Mouse (Mus musculus) spleen, embryonic (tissue): Measurements from ENCODE around the gene Plekha5.

Experiments used
- CTCF ChIA-PET: fragments of 350-600 bp; sonication (Branson Sonifier 250); formaldehyde crosslinking; loops from one replicate; lab custom pipeline; 2022; lab: Charles Lee

The Plekha5 gene

DNA sequence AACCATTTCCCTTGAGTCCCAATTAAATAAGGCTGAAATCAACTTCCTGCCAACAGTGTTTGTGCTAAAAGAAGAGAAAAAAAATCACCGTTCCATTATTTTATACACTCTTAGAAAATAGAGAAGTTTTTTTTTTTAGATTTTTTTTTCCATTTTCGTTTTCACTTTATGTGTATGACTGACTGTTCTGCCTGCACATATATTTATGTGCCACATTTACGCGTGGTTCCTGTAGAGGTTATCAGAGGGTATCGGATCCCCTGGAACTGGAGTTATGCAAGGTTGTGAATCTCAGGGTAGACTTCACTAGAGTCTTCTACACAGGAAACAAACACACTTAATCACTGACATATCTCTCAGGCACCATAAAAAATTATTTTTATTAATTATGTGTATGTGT, 186.3 kb downstream of the Plekha5 start:
- CTCF ChIA-PET: interaction anchor here (0.6 kb wide), 1 partner anchor 224 kb away, joined by 3 read pairs; no protein-coding TSS in a partner anchor

DNA sequence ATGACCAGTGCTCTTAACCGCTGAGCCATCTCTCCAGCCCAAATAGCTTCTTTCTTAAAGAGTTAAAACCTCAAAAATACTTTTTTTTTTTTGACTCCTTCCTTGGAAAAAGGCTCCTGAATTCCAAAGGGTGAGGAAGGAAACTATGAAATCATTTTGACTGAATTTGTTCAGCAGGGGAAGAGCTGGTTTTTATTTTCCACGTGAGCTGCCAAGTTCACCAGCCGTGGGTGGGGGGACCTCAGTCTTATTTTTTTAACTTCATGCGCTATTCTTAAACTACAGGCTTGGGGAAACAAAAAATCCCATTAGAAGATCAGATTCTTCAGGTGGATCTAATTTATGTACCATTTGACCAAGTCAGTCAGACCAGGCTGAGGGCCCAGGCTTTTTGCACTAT, 187.4 kb downstream of the Plekha5 start:
- CTCF ChIA-PET: interaction anchor here (0.6 to 0.7 kb wide), 2 partner anchors 26 to 101 kb away, joined by 3 to 5 read pairs; no protein-coding TSS in a partner anchor

DNA sequence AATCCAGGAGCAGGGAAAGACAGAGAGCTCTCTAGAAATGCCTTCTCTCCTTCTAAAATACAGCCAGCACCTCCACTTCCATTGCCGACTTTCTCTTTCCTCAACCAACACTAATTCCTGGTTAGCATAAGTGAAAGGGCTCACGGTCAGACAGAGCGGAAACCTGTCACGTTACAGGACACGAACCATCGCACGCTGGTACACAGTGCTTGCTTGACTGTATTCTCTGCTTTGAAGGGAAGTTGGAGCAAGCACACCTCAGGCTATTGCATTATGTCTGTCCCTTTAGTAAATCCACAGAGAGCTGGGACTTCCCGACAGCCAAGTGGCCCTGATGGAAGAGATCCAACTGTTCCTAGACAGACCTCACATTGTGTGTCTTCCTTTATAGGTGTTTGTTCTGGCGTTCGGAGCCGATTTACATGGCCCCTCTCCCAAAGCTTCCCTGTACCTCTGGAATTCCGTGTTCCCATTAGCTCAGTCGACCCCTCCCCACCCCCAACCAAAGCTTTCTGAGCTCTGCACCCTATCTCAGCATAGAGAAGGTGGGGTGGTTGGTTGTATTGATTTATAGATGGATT, 188.1 kb downstream of the Plekha5 start:
- CTCF ChIA-PET: interaction anchor here (0.7 kb wide), 1 partner anchor 25 kb away, joined by 5 read pairs; no protein-coding TSS in a partner anchor

DNA sequence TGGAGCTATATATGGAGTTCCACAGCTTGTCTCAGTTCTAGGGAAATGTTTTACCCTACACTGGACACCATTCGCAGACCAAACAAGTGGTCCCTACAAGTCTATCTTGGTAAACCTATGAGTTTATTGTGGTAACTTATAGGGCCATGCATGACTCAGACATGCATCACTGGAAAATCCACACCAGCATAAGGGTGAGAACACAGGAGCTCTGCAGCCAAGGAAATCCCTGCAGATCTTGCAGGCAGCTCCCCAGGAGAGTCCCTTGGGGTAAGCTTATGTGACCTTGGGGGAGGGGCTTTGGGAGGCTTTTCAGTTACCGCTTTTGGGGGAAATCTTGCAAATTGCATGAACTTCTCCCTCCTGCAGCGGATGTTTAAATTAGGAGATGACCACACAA, 190.0 kb downstream of the Plekha5 start:
- CTCF ChIA-PET: interaction anchor here (0.6 to 0.7 kb wide), 2 partner anchors 8 to 1761 kb away, joined by 4 read pairs; no protein-coding TSS in a partner anchor

DNA sequence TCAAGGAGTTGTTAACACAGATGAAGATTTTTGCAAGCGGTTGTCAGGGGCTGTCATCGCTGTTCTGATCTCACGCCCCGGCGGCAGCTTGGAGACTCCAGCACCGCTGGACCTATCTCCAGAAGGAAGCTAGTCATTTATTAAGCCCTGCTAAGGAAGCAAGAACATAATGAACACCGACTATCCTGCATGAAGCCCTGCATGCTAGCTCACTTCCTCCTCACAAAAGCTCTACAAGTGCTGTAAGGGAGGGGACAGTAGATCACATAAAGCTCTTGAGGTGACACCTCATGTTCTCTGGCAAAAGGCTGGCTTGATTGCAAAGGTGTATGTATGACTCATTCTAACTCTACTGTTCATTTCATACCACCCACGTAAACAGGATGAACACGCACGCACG, 190.9 kb downstream of the Plekha5 start:
- CTCF ChIA-PET: no interaction called here

DNA sequence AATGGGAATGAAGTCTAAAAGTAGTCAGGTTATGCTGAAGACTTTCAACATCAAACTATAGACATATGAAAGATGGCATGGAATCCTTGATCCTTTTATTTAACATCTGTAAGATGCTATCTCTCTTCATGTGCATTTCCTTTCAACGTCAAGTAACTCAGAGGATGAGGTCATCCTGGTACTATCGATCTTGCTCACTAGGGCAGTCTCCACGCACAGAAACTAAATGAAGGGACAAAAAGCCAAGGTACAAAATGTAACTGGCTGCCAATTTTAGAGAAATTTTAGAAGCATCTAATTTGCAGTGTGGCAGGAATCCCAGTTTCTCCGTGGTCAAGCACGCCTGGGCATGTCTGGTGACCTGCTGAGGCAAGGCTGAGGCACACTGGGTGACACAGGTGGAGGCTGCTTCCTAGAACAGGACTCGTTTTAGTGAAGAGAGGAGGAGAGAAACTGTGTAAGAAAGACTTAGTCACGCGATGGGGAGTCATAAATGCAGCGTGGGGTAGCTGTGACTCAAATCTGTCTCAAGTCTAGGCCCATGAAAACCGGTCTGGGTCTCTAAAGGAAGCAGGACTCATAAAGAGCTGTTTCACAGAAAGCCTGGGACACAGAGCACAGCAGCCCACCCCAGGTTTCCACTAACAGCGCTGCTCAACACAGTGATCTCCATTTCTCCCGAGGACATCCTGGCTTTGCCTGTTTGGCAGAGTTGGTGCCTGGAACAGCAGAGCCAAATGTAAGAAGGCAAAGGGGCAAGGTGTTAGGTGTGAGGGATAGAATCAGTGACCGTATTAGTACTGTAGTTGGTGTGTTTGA, 196.9 kb downstream of the Plekha5 start:
- CTCF ChIA-PET: no interaction called here

DNA sequence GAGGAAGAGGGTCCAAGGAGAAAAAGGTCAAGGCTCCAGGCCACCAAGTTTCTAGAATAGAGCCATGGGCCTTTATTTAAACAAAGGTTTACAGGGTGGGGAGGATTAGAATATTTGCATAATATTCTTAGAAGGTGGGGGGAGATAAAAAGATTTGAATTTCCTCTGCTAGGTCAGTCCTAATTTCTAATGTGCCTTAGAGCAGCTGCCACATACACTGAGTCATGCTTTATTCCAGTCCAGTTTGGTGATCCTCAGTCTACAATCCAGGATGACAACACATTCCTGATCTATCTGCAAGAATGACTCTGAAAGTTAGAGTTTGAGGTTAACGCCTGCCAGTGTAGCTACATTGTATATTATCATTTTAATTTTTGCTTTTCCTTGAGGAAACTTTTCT, 197.8 kb downstream of the Plekha5 start:
- CTCF ChIA-PET: interaction anchor here (0.6 to 0.7 kb wide), 2 partner anchors 8 to 153 kb away, joined by 4 to 6 read pairs; no protein-coding TSS in a partner anchor

DNA sequence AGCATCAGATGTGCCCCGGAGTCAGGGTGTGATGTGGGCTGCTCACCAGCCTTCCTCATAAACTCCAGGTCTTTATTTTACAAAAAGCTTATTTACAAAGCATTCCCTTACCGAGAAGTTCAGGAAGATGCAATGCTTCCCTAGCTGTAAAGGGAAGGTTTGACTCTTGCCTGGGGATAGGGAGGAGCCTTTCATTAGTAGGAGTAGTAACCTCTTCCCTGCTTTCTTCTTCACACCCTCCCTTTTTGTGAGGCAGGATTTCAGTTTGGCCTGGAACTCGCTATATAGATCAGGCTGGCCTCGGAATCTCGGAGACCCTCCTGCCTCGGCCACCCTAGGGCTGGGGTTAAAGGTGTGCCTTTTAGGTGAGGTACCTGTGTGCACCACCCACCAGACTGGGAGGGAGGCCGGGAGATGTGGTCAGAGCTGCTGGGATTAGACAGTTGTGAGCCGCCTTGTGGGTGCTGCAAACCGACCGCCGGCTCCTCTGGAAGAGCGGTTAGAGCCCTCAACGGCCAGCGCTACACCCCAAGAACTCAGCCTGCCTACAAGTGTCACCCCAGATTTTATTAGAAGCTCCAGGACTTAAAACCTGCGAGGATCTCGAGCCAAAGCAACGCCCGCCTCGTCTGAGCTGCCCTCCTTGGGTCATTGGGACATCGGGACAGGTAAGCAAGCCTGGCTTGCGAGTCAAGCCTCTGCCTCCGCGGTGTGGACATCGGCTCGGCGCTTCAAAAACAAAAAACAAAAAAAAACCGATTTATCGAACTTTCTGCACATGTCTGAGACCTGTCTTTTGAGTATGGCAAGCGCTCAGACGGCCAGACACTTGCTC, 198.8 kb downstream of the Plekha5 start, which contains the start of gene Aebp2:
TSS of gene Aebp2 (plus strand) at position 273 of the 835 bp plus-strand sequence.
- CTCF ChIA-PET: interaction anchor here (0.6 kb wide), 1 partner anchor 9 kb away, joined by 4 read pairs; no protein-coding TSS in a partner anchor

DNA sequence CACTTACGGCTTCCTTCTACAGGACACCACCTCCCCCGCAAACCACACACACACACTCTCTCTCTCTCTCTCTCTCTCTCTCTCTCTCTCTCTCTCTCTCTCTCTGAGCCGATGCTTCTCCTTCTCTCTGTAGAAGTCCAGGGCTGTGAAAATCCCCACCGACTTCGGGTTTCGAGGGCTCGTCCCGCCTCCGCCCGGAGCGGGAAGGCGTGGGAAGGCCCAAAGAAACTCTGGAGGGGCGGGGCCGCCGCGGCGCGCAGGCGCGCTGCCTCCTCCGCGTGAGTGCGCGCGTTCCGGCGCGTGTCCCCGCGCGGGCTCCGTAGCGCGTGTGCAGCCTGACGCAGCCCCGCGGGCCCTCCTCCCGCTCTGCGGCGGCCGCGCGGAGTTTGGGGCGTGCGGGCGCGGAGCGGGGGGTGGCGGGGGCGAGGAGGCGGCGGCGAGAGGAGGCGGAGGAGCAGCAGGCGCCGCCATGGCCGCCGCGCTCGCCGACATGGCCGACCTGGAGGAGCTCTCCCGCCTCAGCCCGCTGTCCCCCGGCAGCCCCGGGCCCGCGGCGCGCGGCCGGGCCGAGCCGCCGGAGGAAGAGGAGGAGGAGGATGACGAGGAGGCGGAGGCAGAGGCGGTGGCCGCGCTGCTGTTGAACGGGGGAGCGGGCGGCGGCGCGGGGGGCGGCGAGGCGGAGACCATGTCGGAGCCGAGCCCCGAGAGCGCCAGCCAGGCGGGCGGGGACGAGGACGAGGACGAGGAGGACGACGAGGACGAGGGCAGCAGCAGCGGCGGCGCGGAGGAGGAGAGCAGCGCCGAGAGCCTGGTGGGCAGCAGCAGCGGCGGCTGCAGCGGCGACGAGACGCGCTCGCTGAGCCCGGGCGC, 199.6 kb downstream of the Plekha5 start:
- CTCF ChIA-PET: no interaction called here

DNA sequence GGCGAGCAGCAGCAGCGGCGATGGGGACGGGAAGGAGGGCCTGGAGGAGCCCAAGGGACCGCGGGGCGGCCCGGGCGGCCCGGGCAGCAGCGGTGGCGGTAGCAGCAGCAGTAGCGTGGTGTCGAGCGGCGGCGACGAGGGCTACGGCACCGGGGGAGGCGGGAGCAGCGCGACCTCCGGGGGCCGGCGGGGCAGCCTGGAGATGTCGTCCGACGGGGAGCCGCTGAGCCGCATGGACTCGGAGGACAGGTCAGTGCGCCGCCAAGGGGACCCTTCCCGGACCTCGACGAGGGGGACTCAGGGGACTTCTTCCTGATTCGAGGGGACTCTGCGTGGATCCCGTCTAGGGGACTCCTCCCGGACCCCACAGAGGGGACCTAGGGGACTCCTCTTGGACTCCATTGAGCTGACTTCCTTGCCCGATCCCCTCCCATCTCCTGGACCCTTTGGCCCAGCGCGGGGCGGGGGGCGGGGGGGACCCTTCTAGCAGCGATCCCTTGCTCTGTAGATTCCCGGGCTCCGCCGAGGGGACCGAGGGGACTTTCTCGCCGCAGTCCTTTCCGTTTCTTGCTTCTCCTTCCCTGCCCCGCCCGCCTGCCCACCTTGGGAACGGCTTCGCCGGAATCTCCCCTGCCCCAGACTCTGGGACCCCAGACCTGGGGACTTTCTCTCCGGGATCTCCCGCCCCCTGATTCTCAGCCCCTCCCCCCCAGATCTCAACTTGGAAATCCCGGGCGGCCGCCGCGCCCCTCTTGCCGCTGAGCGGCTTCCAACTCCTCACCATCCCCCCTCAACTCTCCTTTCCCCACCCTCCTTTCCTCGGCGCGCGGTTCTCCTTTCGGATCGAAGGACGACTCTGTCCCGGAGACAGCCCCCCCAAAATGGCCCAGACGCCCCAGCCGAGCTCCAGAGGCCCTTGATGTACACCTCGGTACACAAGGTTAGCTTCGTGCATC, 200.5 kb downstream of the Plekha5 start:
- CTCF ChIA-PET: interaction anchor here (0.5 kb wide), 1 partner anchor 1761 kb away, joined by 5 read pairs; no protein-coding TSS in a partner anchor

DNA sequence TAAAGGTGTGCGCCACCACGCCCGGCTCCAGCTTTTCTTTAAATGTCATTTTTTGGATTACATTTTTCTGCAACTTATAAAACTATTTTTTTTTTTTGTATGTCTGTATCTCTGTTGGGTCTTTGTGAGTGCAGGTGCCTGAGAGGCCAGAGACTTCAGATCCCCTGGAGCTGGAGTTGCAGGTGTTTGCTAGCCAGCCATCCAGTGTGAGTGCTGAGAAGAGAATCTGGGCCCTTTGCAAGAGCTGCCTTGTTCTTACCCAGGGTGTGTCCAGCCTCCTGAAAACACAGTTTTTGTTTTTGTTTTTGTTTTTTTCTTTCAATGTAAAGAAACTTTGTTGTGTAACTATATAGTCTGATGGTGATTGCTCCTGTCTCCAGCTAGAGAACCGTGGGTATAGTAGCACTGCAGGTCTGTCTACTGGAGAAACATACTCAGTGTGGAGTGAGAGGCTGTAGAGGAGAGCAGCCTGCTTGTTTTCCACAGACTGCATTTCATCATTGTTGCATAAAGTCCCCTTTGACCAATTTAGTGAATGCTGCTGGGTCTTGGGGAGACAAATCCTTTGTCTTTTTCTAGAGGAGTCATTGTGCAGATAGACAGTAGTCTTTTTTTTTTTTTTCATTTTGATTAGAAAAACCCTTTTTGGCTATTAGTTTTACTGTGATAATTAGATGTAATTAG, 205.5 kb downstream of the Plekha5 start:
- CTCF ChIA-PET: no interaction called here

DNA sequence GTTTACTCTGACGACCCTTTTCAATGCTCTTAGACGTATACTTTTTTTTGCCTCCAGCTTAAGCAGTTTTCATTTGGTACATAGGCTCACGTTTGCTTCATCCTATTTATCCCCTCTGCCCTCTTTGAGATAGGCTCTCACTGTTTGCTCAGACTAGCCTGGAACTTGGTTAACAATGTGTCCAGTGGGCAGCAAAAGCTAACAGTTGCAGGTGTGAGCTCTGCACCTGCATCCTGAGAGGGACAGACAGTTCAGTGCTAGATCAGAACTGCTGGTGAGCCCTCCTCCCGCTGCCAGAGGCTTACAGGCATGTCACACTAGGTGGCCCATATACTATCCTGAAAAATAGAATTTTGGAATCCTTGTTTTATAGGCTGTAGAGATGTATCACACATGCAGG, 206.5 kb downstream of the Plekha5 start:
- CTCF ChIA-PET: no interaction called here

DNA sequence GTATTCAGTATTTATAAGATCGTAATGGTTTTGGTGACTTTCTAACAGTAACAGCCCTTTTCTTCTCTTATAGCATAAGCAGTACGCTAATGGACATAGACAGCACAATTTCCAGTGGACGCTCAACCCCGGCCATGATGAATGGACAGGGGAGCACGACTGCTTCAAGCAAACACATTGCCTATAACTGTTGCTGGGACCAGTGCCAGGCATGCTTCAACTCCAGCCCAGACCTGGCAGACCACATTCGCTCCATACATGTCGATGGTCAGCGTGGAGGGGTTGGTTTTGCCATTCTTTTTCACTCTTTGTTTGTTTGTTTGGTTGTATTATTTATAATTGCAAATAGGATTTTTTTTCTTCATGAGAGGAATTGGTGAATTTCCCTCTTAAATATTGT, 209.8 kb downstream of the Plekha5 start:
- CTCF ChIA-PET: no interaction called here

DNA sequence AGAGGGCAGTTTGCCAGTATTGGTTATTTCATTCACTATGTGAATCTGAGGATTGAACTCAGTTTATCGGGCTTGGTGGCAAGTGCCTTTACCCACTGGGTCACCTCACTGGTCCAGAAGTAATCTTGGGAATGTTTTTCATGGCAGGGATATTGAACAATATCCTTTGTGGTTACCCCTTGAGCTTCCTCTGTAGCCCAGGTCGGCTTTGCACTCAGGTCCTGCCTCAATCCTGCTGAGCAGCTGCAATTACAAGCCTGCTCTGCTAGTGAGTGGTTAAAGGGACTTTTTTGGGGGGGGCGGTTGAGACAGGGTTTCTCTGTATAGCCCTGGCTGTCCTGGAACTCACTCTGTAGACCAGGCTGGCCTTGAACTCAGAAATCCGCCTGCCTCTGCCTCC, 212.4 kb downstream of the Plekha5 start:
- CTCF ChIA-PET: no interaction called here

DNA sequence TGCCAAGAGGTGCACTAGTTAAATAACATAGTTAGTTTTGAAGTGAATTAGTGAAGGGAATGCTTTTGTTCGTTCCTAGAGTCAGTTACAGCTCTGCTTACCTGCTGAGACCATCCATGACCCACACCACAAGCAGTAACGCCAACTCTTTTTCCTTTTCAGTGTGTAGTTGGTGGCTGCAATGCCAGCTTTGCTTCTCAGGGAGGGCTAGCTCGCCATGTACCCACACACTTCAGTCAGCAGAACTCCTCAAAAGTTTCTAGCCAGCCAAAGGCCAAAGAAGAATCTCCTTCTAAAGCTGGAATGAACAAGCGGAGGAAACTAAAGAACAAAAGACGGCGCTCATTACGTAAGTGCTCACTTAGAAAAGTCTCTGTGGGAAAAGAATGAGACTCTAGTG, 218.2 kb downstream of the Plekha5 start:
- CTCF ChIA-PET: no interaction called here

DNA sequence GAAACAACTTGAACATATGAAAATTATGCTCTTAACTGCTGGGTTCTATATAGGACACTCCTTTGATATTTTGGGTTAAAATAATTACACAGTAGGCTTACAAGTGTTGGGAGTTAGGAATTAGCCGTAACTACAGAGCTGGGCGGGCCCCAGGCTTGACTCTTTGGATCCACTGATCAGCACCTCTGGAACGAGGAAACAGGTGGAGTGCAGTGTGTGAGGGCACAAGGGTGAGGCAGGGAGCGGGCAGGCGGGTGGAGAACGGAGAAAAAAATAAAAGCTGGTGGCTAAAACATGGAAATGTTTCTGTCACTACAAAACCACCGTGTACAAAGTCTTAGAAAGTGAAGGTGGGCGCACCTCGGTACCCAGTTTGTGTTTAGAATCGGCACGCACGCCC, 218.8 kb downstream of the Plekha5 start:
- CTCF ChIA-PET: interaction anchor here (0.6 kb wide), 1 partner anchor 39 kb away, joined by 4 read pairs; no protein-coding TSS in a partner anchor

DNA sequence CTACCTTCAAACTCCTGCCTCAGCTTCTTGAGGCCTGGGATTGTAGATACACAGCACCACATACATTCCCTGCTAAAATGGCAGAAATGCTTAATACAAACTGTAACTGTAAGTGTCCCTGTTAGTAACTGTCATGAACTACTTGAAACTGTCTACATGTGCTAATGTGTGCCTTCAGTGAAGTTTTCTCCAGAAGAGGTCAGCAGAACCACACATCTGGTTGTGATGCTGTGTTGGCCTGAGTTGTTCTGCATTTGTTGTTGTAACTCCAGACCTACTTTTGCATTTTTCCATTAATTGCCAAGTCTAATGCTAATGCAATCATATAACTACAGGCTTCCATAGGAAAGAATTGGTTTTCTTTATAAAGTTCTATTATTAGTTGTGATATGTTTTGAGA, 222.1 kb downstream of the Plekha5 start:
- CTCF ChIA-PET: no interaction called here
